Mouse (Mus musculus) embryonic fibroblast, embryonic 13.5 days (primary cell): ENCODE data around the gene Insig1. TPM values are rescaled to one million over a fixed set of nuclear protein-coding genes. Genes with fewer than 3 reads are reported as not detected.

Experiments
- H3K27ac ChIP-seq: 2 replicates; pipeline ENCODE4 v1.5.1; 2012; ENCODE audit warnings: low read length, control low read depth, inconsistent platforms; ENCODE audit not compliant: insufficient read depth
- H3K4me1 ChIP-seq: 2 replicates; pipeline ENCODE4 v1.6.1; 2011; ENCODE audit warnings: low read length; ENCODE audit not compliant: control insufficient read depth, insufficient read depth
- H3K4me3 ChIP-seq: 2 replicates; pipeline ENCODE4 v1.5.1; 2011; ENCODE audit warnings: mild to moderate bottlenecking, control low read depth, low read length; ENCODE audit not compliant: insufficient read depth
- CTCF ChIP-seq: IDR thresholded peaks from 2 replicates; pipeline ENCODE4 v1.5.1; 2011; ENCODE audit warnings: mild to moderate bottlenecking, control low read depth, low read length, moderate library complexity, borderline replicate concordance; ENCODE audit not compliant: insufficient read depth
- POLR2A ChIP-seq: IDR thresholded peaks from 2 replicates; pipeline ENCODE4 v1.6.1; 2011; ENCODE audit warnings: low read depth, mild to moderate bottlenecking, control low read depth, low read length, moderate library complexity
- polyA plus RNA-seq: library from polyadenylated mRNA; stranded (reverse); fragments of >200 nt; gene quantifications from 2 replicates; pipeline ENCODE4 v1.2.4, GENCODE M21; 2011; ENCODE audit warnings: low read depth; ENCODE audit not compliant: missing spikeins, insufficient read length

The Insig1 gene
- polyA plus RNA-seq, 1 experiment: 53.7 TPM

- Histone ChIP-seq H3K4me1 (peaks cover 3% of the 10 kb centered on the region; the same call in 1 of the 2 replicates), H3K27ac (no peak overlapping the region), H3K4me3 (no peak overlapping the region)
- TF ChIP-seq CTCF (no peak), POLR2A (no peak)
Measured at GRCm38 (mm10) chr5:28084743-28085142, 13.6 kb downstream of the Insig1 start.

GRCm38 (mm10) chr5:28090547-28090946 is 19.4 kb downstream of the Insig1 start:
- H3K4me1 ChIP-seq: no peaks in the 10 kb centered on the region
- TF ChIP-seq POLR2A (no peak), CTCF (no peak)
- no peak overlapping the region for H3K27ac ChIP-seq
- no peak overlapping the region for H3K4me3 ChIP-seq

GRCm38 (mm10) chr5:28092327-28092726 is 21.2 kb downstream of the Insig1 start:
- Histone ChIP-seq H3K4me1 (no peaks in the 10 kb centered on the region), H3K4me3 (no peak overlapping the region), H3K27ac (no peak overlapping the region)
- TF ChIP-seq CTCF (no peak), POLR2A (no peak)

DNA sequence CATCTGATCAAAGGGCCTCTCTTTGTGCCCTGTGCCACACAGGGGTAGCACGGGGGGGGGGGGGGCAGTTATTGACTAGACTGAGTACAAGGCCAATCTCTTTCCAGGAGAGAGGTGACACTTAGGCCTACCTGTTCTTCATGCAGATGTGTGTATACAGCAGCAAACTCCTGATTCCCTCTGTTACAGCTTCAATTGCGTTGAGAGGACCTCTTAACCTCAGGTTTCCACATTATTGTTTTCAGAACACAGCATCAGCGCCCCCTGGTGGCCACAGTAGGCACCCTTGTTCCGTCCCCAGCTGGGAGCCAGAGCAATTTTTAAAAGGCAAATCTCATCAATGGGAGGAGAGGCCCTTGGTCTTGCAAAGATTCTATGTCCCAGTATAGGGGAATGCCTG is 22.7 kb downstream of the Insig1 start:
- TF ChIP-seq POLR2A (no peak), CTCF (peak; percentile 65)
- Histone ChIP-seq H3K4me1 (no peaks in the 10 kb centered on the region), H3K27ac (no peak overlapping the region), H3K4me3 (no peak overlapping the region)

- Histone ChIP-seq H3K4me3 (no peak overlapping the region), H3K27ac (no peak overlapping the region), H3K4me1 (no peaks in the 10 kb centered on the region)
- no peak for TF ChIP-seq CTCF
- no peak for TF ChIP-seq POLR2A
Measured at GRCm38 (mm10) chr5:28094393-28094792, 23.2 kb downstream of the Insig1 start.

GRCm38 (mm10) chr5:28094846-28095245 is 23.7 kb downstream of the Insig1 start:
- H3K4me3 ChIP-seq: no peak overlapping the region
- no peak overlapping the region for H3K27ac ChIP-seq
- TF ChIP-seq CTCF (no peak), POLR2A (no peak)
- H3K4me1 ChIP-seq: no peaks in the 10 kb centered on the region

- Histone ChIP-seq H3K4me1 (no peaks in the 10 kb centered on the region), H3K4me3 (no peak overlapping the region), H3K27ac (no peak overlapping the region)
- TF ChIP-seq POLR2A (no peak), CTCF (no peak)
Measured at GRCm38 (mm10) chr5:28095671-28096070, 24.5 kb downstream of the Insig1 start.

DNA sequence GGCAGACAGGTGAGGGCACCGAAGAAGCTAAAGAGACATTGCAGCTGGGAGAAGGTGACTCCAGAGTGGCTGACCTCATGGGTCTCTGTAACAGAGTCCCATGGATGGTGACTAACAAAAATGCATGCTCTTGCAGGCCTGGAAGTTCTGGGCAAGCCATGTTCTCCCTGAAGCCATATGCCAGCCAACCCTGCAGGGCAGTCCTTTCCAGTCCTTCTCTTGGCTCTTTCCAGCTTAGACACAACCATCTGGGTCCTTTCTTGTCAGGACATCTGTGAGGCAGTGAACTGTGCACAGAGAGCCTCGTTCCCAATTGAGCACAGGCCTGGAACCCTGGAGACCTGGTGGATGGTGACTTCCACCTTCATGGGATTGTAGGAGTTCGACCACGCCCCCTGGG is 35.8 kb downstream of the Insig1 start:
- Histone ChIP-seq H3K4me3 (no peak overlapping the region), H3K4me1 (no peaks in the 10 kb centered on the region), H3K27ac (no peak overlapping the region)
- TF ChIP-seq CTCF (no peak), POLR2A (no peak)

- no peak for TF ChIP-seq POLR2A
- no peak for TF ChIP-seq CTCF
- Histone ChIP-seq H3K27ac (no peak overlapping the region), H3K4me1 (no peaks in the 10 kb centered on the region)
Measured at GRCm38 (mm10) chr5:28107974-28108373, 36.8 kb downstream of the Insig1 start.

GRCm38 (mm10) chr5:28110881-28111280 is 39.7 kb downstream of the Insig1 start:
- H3K4me3 ChIP-seq: no peak overlapping the region
- H3K27ac ChIP-seq: no peak overlapping the region
- TF ChIP-seq CTCF (no peak), POLR2A (no peak)
- H3K4me1 ChIP-seq: no peaks in the 10 kb centered on the region

More at GRCm38 (mm10) chr5:28107974-28108373, 36.8 kb downstream of the Insig1 start:
- H3K4me3 ChIP-seq: no peak overlapping the region

GRCm38 (mm10) chr5:28117251-28117880 is 46.2 kb downstream of the Insig1 start:
- Histone ChIP-seq H3K4me3 (no peak overlapping the region), H3K27ac (no peak overlapping the region)
- TF ChIP-seq POLR2A (no peak), CTCF (no peak)

More at GRCm38 (mm10) chr5:28117251-28117880, 46.2 kb downstream of the Insig1 start:
- H3K4me1 ChIP-seq: no peaks in the 10 kb centered on the region; the same call in 1 of the 2 replicates
